Mouse (Mus musculus) C2C12 (cell line): Measurements from ENCODE around the gene Cd47.

Experiments used
- CTCF ChIP-seq: IDR thresholded peaks from one replicate; pipeline ENCODE4 v1.5.1; 2011; ENCODE audit not compliant: control insufficient read depth, insufficient read depth, insufficient read length
- MAX ChIP-seq: IDR thresholded peaks from one replicate; pipeline ENCODE4 v1.6.1; 2011; ENCODE audit warnings: mild to moderate bottlenecking, control low read depth

DNA sequence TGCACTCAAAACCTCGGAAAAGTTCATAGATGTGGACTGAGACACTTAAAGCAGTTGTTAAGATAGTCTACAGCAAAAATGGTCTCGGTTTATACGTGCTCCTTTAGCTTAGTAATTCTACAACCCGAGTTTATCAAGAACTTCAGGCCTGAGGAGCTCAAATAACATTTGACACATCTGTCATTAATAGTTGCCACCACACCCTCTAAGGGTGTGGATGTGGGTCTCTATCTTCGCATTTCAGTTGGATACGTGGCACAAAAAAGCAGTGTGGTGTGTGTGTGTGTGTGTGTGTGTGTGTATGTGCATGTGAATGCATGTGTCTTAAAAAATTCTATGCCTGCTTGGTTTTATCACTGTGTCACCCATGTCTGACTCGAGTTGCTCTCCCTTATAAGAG lies 23.4 kb upstream of the Cd47 start:
- TF ChIP-seq CTCF (no peak), MAX (no peak)
